In the genomic region with DNA sequence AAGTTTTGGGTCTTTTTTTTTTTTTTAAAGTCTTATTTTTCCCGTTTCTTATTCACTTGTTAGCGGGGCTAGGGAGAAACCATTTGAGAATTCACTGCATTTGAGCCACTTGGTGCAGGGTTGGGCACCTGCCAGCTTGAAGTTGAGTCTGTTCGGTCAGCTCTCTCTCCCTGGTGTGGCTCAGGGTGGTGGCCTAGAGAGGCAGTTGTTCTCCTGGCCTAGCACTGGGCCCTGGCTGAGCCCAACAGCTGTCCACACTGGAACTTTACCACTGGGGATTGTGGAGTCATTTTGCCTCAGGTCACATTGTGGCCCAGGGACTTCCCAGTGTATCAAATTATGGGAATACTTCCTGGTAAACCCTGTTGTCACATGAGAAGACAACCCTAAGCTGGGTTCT, we compare ENCODE assay signal across 8 mouse cellular contexts. TPM values are rescaled to one million over a fixed set of nuclear protein-coding genes. Genes with fewer than 3 reads are reported as not detected.
DNase-seq lines count a peak whose midpoint lies in the region; ATAC-seq lines count a peak whose summit lies in the region.

No protein-coding gene starts in this region.

- peak overlapping the region; percentile 72; the same call in 1 of the 2 replicates for H3K27ac ChIP-seq in embryonic facial prominence, embryonic 14.5 days (replicated peaks; ENCODE audit: low read depth, low read length)
- no peak overlapping the region for H3K27ac ChIP-seq in liver, embryonic 15.5 days (replicated peaks)

- peaks cover 17% of the 10 kb centered on the region; the same call in 1 of the 2 replicates for H3K27me3 ChIP-seq in embryonic facial prominence, embryonic 14.5 days (replicated peaks; ENCODE audit: control insufficient read depth, insufficient read depth, low read length)
- peaks cover 54% of the 10 kb centered on the region for H3K27me3 ChIP-seq in liver, embryonic 15.5 days

- H3K36me3 ChIP-seq in embryonic facial prominence, embryonic 14.5 days (ENCODE audit: control insufficient read depth, insufficient read depth, low read length), result no peaks in the 10 kb centered on the region
- H3K36me3 ChIP-seq in liver, embryonic 15.5 days (replicated peaks), result no peaks in the 10 kb centered on the region

- peak; percentile 45; the same call in 1 of the 2 replicates for ATAC-seq in embryonic facial prominence, embryonic 14.5 days (ENCODE audit: low read depth)
- no peak for ATAC-seq in liver, embryonic 15.5 days (ENCODE audit: insufficient read depth)

- peak overlapping the region; percentile 69; the same call in 1 of the 2 replicates for H3K9ac ChIP-seq in embryonic facial prominence, embryonic 14.5 days (ENCODE audit: low read depth, low read length)
- no peak overlapping the region for H3K9ac ChIP-seq in liver, embryonic 15.5 days

- H3K4me3 ChIP-seq in embryonic facial prominence, embryonic 14.5 days (ENCODE audit: low read depth, low read length), result peak overlapping the region; percentile 53
- H3K4me3 ChIP-seq in liver, embryonic 15.5 days (replicated peaks), result no peak overlapping the region

- intact Hi-C loops in heart, postnatal 10 days (cut with DNase I), result no loop called here

- 24% methylated on average over 3 of the region's 3 CpGs for WGBS in embryonic facial prominence, embryonic 14.5 days
- 38% methylated on average over 3 of the region's 3 CpGs for WGBS in liver, embryonic 15.5 days (ENCODE audit: insufficient replicate concordance)

- H3K9me3 ChIP-seq in embryonic facial prominence, embryonic 14.5 days (ENCODE audit: control insufficient read depth, low read length), result no peaks in the 10 kb centered on the region
- no peaks in the 10 kb centered on the region for H3K9me3 ChIP-seq in liver, embryonic 15.5 days (replicated peaks)

- H3K4me2 ChIP-seq in embryonic facial prominence, embryonic 14.5 days (ENCODE audit: low read depth, low read length), result peak overlapping the region; percentile 99
- H3K4me2 ChIP-seq in liver, embryonic 15.5 days, result peak overlapping the region; percentile 82

- peaks cover 11% of the 10 kb centered on the region; the same call in 1 of the 2 replicates for H3K4me1 ChIP-seq in embryonic facial prominence, embryonic 14.5 days (ENCODE audit: control insufficient read depth, insufficient read depth, low read length)
- peaks cover 13% of the 10 kb centered on the region for H3K4me1 ChIP-seq in liver, embryonic 15.5 days (replicated peaks)

- peak; percentile 41 for DNase-seq in adrenal gland, postnatal 25 days
- DNase-seq in adrenal gland, adult 2 months, result no peak
- peak; percentile 64 for DNase-seq in embryonic facial prominence, embryonic 14.5 days (ENCODE audit: low spot score)
- DNase-seq in heart, postnatal 10 days, result peak; percentile 53 to 63
- no peak for DNase-seq in natural killer cell, adult 2 months (ENCODE audit: low spot score in 2 of 2)
- no peak for DNase-seq in adrenal gland, postnatal 4 days (ENCODE audit: low spot score in 2 of 2)
- DNase-seq in embryo, embryonic 10 days (ENCODE audit: low spot score), result no peak

RNA-seq across cellular contexts. Expression of a gene that starts 0.7 kb away (rescaled TPM):
- 0.61 and 0.86 TPM in 2 replicates for total RNA-seq in adrenal gland, postnatal 25 days (2021)
- total RNA-seq in adrenal gland, adult 2 months (2021), result under 1 TPM; 0.66 to 0.97 TPM
- 0.11 and 0.32 TPM in 2 replicates for polyA plus RNA-seq in adrenal gland, adult 2 months (2012; rRNA removed)
- 7.9 and 11.7 TPM in 2 replicates for polyA plus RNA-seq in embryonic facial prominence, embryonic 14.5 days (2014; fragmentation: Nextera tagmentation; extraction: Ambion mirVana)
- 10 to 100 TPM; 13.4 TPM for total RNA-seq in heart, postnatal 10 days (2021)
- 0.21 and 0.35 TPM in 2 replicates for polyA plus RNA-seq in liver, embryonic 15.5 days (2015; fragmentation: Nextera tagmentation; extraction: Ambion mirVana)
- 1 to 10 TPM; 3.8 to 4.4 TPM for total RNA-seq in adrenal gland, postnatal 4 days (2021)

RNA-seq across cellular contexts. Expression of a gene that starts 26.9 kb away (rescaled TPM):
- total RNA-seq in adrenal gland, postnatal 25 days (2021), result 14.5 and 17.8 TPM in 2 replicates
- 10 to 100 TPM; 15.5 to 30.5 TPM for total RNA-seq in adrenal gland, adult 2 months (2021)
- 20.4 and 21.3 TPM in 2 replicates for polyA plus RNA-seq in adrenal gland, adult 2 months (2012; rRNA removed)
- 6.1 and 6.2 TPM in 2 replicates for polyA plus RNA-seq in embryonic facial prominence, embryonic 14.5 days (2014; fragmentation: Nextera tagmentation; extraction: Ambion mirVana)
- 1 to 10 TPM; 4.9 to 5.9 TPM for total RNA-seq in heart, postnatal 10 days (2021)
- polyA plus RNA-seq in liver, embryonic 15.5 days (2015; fragmentation: Nextera tagmentation; extraction: Ambion mirVana), result 1.1 and 1.6 TPM in 2 replicates
- 10 to 100 TPM; 15.7 to 21.0 TPM for total RNA-seq in adrenal gland, postnatal 4 days (2021)

RNA-seq across cellular contexts. Expression of a gene that starts 47.1 kb away (rescaled TPM):
- 76.8 and 152 TPM in 2 replicates for total RNA-seq in adrenal gland, postnatal 25 days (2021)
- total RNA-seq in adrenal gland, adult 2 months (2021), result 100 to 1,000 TPM; 116 to 144 TPM
- 9.7 and 10.4 TPM in 2 replicates for polyA plus RNA-seq in adrenal gland, adult 2 months (2012; rRNA removed)
- polyA plus RNA-seq in embryonic facial prominence, embryonic 14.5 days (2014; fragmentation: Nextera tagmentation; extraction: Ambion mirVana), result 304 and 320 TPM in 2 replicates
- total RNA-seq in heart, postnatal 10 days (2021), result 100 to 1,000 TPM; 134 to 137 TPM
- polyA plus RNA-seq in liver, embryonic 15.5 days (2015; fragmentation: Nextera tagmentation; extraction: Ambion mirVana), result 222 and 261 TPM in 2 replicates
- 100 to 1,000 TPM; 188 to 206 TPM for total RNA-seq in adrenal gland, postnatal 4 days (2021)

RNA-seq across cellular contexts. Expression of a gene that starts 47.4 kb away (rescaled TPM):
- total RNA-seq in adrenal gland, postnatal 25 days (2021), result 42.7 and 59.1 TPM in 2 replicates
- total RNA-seq in adrenal gland, adult 2 months (2021), result 10 to 100 TPM; 42.7 to 48.4 TPM
- polyA plus RNA-seq in adrenal gland, adult 2 months (2012; rRNA removed), result 4.1 and 5.3 TPM in 2 replicates
- polyA plus RNA-seq in embryonic facial prominence, embryonic 14.5 days (2014; fragmentation: Nextera tagmentation; extraction: Ambion mirVana), result 37.1 and 45.0 TPM in 2 replicates
- total RNA-seq in heart, postnatal 10 days (2021), result 10 to 100 TPM; 21.9 to 22.1 TPM
- 23.5 and 23.8 TPM in 2 replicates for polyA plus RNA-seq in liver, embryonic 15.5 days (2015; fragmentation: Nextera tagmentation; extraction: Ambion mirVana)
- total RNA-seq in adrenal gland, postnatal 4 days (2021), result 10 to 100 TPM; 51.1 to 52.2 TPM

Comparison
In these comparisons a context has a peak if more than half of its experiments do, and no peak if none do; other contexts are left out.
1. DNase-seq: peak in adrenal gland, postnatal 25 days (single experiment), embryonic facial prominence, embryonic 14.5 days (single experiment) and heart, postnatal 10 days (2 of 2); none in adrenal gland, adult 2 months (single experiment), natural killer cell, adult 2 months (0 of 2), adrenal gland, postnatal 4 days (0 of 2) and embryo, embryonic 10 days (single experiment).